Mouse (Mus musculus): ENCODE measurements around the gene Klhl29. TPM values are rescaled to one million over a fixed set of nuclear protein-coding genes. Genes with fewer than 3 reads are reported as not detected.
A peak's percentile ranks its signal among the peaks of the same experiment; 100 is the strongest.

The Klhl29 gene
- polyA plus RNA-seq, 1 experiment from 2014 or later = 0.64 TPM

DNA sequence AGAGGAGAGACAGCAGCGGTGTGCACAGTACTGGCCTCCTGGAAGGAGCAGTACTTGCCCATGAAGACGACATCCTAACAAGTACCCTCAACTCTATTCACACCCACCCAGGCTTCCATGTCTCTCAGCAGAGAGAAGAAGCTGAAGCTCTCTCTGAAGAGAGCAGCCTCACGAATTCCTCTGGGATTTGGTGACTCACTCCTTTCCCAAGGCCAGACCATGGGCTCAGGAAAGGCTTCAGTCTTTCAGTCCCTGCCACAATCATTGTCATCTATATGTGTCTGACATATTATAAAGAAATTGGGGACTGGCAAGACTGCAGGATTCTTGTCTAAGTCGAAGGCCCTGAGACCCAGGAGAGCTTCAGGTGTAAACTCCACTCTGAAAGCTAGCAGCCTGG lies 213.9 kb downstream of the Klhl29 start:
- no peak overlapping the region for H3K9ac ChIP-seq (ENCODE audit: low read length)
- no peaks in the 10 kb centered on the region for H3K36me3 ChIP-seq (ENCODE audit: control insufficient read depth, insufficient read depth, low read length)
- 84% methylated on average over 4 of the region's 4 CpGs for WGBS
- no peaks in the 10 kb centered on the region for H3K4me1 ChIP-seq (replicated peaks; ENCODE audit: control insufficient read depth, insufficient read depth)
- no peak overlapping the region for H3K27ac ChIP-seq (replicated peaks)
- DNase-seq (ENCODE audit: low spot score) = no peak
- H3K27me3 ChIP-seq (ENCODE audit: control insufficient read depth, insufficient read depth, low read length) = no peaks in the 10 kb centered on the region
- no peak overlapping the region for H3K4me3 ChIP-seq (ENCODE audit: low read depth, low read length)
- TF ChIP-seq EP300 (optimal IDR thresholded peaks at IDR 0.05) (no peak), CTCF (IDR thresholded peaks at IDR 0.05; ENCODE audit: low read depth) (no peak)
- no peaks in the 10 kb centered on the region for H3K9me3 ChIP-seq (ENCODE audit: control insufficient read depth, low read length)
- no peak overlapping the region for H3K4me2 ChIP-seq (replicated peaks; ENCODE audit: low read depth)
- ATAC-seq (ENCODE audit: low FRiP score, low TSS enrichment) = no peak

DNA sequence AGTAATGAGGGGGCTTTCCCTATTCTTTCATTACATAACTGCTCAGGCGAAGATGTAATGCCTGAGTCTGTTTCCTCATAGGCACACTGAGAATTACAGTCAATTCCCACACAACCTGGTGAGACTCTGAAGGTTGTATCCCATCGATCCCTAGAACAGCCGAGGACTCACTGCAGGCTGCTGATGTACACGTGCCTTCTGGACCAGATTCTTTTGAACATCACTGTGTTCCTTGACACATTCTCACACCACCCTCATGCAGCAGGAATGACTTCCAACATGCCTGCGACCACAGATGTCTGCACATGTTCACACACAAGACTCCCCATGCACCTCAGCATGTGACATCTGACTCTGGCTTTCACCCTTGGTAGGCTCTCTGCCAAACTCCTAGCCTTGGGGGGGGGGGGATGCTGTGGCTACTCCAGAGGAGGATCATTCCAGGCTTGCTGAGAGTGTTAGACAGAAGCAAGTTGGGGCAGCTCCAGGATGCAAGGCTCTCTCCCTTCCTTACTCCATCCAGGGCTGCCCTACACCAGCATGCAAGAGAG lies 217.5 kb downstream of the Klhl29 start:
- 79% methylated on average over 5 of the region's 5 CpGs for WGBS
- H3K4me3 ChIP-seq (ENCODE audit: low read depth, low read length) = no peak overlapping the region
- no peaks in the 10 kb centered on the region for H3K27me3 ChIP-seq (ENCODE audit: control insufficient read depth, insufficient read depth, low read length)
- H3K4me2 ChIP-seq (replicated peaks; ENCODE audit: low read depth) = no peak overlapping the region
- H3K9me3 ChIP-seq (ENCODE audit: control insufficient read depth, low read length) = no peaks in the 10 kb centered on the region
- no peak overlapping the region for H3K9ac ChIP-seq (ENCODE audit: low read length)
- no peak for ATAC-seq (ENCODE audit: low FRiP score, low TSS enrichment)
- DNase-seq (ENCODE audit: low spot score) = no peak
- no peak overlapping the region for H3K27ac ChIP-seq (replicated peaks)
- TF ChIP-seq EP300 (optimal IDR thresholded peaks at IDR 0.05) (no peak), CTCF (IDR thresholded peaks at IDR 0.05; ENCODE audit: low read depth) (no peak)
- H3K36me3 ChIP-seq (ENCODE audit: control insufficient read depth, insufficient read depth, low read length) = no peaks in the 10 kb centered on the region
- H3K4me1 ChIP-seq (replicated peaks; ENCODE audit: control insufficient read depth, insufficient read depth) = no peaks in the 10 kb centered on the region

DNA sequence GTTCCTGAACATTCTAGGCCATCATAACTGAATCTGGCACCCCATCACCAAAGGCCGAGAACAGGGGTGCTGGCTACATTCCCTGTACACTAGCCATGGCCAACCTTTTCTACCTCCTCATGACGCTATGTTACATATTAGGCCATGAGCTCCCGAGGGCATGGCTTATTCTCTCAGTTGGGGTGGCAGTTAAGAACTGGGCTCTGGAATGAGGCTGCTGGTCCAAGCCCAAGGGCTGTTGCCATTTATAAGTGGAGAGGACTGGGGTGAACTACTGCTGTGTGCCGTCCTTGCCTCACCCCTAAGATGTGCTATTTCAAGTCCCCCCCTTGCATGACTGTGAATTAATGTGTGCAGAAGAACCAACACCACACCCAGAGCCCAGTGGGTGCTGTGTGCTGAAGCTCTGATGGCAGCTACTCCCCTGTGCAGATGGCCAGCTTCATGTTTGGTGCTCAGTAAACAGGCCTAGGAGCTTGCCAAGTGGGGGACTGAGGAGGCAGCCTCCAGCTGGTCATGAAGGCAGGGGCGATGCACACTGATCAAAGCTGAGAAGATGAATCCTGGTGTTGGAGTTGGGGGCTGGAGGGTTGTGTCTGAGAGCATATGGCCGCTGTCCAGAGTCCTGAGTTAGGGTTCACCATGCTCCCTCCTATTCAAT lies 218.3 kb downstream of the Klhl29 start:
- DNase-seq (ENCODE audit: low spot score) = no peak
- Histone ChIP-seq H3K4me3 (ENCODE audit: low read depth, low read length) (no peak overlapping the region), H3K9me3 (ENCODE audit: control insufficient read depth, low read length) (no peaks in the 10 kb centered on the region), H3K4me1 (replicated peaks; ENCODE audit: control insufficient read depth, insufficient read depth) (no peaks in the 10 kb centered on the region), H3K27ac (replicated peaks) (no peak overlapping the region), H3K27me3 (ENCODE audit: control insufficient read depth, insufficient read depth, low read length) (no peaks in the 10 kb centered on the region), H3K9ac (ENCODE audit: low read length) (no peak overlapping the region), H3K36me3 (ENCODE audit: control insufficient read depth, insufficient read depth, low read length) (no peaks in the 10 kb centered on the region), H3K4me2 (replicated peaks; ENCODE audit: low read depth) (no peak overlapping the region)
- ATAC-seq (ENCODE audit: low FRiP score, low TSS enrichment) = no peak
- WGBS = 80% methylated on average over 6 of the region's 6 CpGs
- TF ChIP-seq EP300 (optimal IDR thresholded peaks at IDR 0.05) = no peak

DNA sequence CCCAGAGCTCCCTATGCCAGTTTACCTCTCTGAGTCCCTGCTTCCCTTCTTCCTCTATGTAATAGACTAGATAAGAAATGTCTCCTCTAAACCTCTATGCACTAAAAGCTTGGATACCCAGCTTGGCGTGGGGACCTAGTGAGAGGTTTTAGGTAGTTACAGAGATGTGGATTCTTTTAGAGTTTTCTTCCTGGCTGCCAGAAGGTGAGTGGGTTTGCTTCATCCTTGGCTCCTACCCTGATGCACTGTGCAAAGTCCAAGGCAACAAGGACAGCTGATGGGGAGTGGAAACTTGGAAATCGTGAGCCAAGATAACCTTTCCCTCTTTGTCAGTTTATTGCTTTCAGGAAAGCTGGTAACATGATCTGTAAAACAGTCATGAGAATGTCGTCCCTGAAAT lies 220.3 kb downstream of the Klhl29 start:
- no peaks in the 10 kb centered on the region for H3K36me3 ChIP-seq (ENCODE audit: control insufficient read depth, insufficient read depth, low read length)
- H3K4me3 ChIP-seq (ENCODE audit: low read depth, low read length) = no peak overlapping the region
- 67% methylated on average over 3 of the region's 3 CpGs for WGBS
- no peak for TF ChIP-seq CTCF (IDR thresholded peaks at IDR 0.05; ENCODE audit: low read depth)
- no peak for TF ChIP-seq EP300 (optimal IDR thresholded peaks at IDR 0.05)
- H3K27ac ChIP-seq (replicated peaks) = no peak overlapping the region
- H3K9ac ChIP-seq (ENCODE audit: low read length) = no peak overlapping the region
- no peaks in the 10 kb centered on the region for H3K4me1 ChIP-seq (replicated peaks; ENCODE audit: control insufficient read depth, insufficient read depth)
- no peaks in the 10 kb centered on the region for H3K27me3 ChIP-seq (ENCODE audit: control insufficient read depth, insufficient read depth, low read length)
- ATAC-seq (ENCODE audit: low FRiP score, low TSS enrichment) (no peak), DNase-seq (ENCODE audit: low spot score) (no peak)
- H3K4me2 ChIP-seq (replicated peaks; ENCODE audit: low read depth) = no peak overlapping the region
- H3K9me3 ChIP-seq (ENCODE audit: control insufficient read depth, low read length) = no peaks in the 10 kb centered on the region

DNA sequence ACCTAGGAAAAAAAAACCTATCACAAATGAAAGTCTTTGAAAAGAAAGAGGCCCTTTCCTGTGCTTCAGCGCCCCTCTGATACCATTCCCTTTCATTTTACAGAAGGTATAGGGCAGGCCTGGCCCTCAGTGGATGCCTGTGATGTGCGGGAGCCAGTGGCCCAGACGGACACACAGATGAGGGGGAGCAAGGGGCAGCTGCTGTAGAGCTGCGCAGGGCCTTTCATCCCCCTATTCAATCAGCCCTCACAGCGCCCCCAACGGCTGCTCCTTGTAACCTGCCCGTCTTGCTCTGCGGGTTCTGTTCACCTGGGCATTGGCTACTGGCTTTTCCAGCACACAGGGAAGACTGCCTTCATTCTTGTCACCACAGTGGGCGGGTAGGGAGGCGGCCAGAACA lies 223.6 kb downstream of the Klhl29 start:
- H3K27ac ChIP-seq (replicated peaks) = no peak overlapping the region
- no peaks in the 10 kb centered on the region for H3K4me1 ChIP-seq (replicated peaks; ENCODE audit: control insufficient read depth, insufficient read depth)
- TF ChIP-seq CTCF (IDR thresholded peaks at IDR 0.05; ENCODE audit: low read depth) (peak; percentile 57), EP300 (optimal IDR thresholded peaks at IDR 0.05) (no peak)
- peak; percentile 62 for DNase-seq (ENCODE audit: low spot score)
- H3K27me3 ChIP-seq (ENCODE audit: control insufficient read depth, insufficient read depth, low read length) = no peaks in the 10 kb centered on the region
- H3K36me3 ChIP-seq (ENCODE audit: control insufficient read depth, insufficient read depth, low read length) = no peaks in the 10 kb centered on the region
- H3K4me2 ChIP-seq (replicated peaks; ENCODE audit: low read depth) = no peak overlapping the region
- ATAC-seq (ENCODE audit: low FRiP score, low TSS enrichment) = no peak
- WGBS = 40% methylated on average over 10 of the region's 10 CpGs
- H3K9ac ChIP-seq (ENCODE audit: low read length) = no peak overlapping the region
- no peaks in the 10 kb centered on the region for H3K9me3 ChIP-seq (ENCODE audit: control insufficient read depth, low read length)
- no peak overlapping the region for H3K4me3 ChIP-seq (ENCODE audit: low read depth, low read length)

DNA sequence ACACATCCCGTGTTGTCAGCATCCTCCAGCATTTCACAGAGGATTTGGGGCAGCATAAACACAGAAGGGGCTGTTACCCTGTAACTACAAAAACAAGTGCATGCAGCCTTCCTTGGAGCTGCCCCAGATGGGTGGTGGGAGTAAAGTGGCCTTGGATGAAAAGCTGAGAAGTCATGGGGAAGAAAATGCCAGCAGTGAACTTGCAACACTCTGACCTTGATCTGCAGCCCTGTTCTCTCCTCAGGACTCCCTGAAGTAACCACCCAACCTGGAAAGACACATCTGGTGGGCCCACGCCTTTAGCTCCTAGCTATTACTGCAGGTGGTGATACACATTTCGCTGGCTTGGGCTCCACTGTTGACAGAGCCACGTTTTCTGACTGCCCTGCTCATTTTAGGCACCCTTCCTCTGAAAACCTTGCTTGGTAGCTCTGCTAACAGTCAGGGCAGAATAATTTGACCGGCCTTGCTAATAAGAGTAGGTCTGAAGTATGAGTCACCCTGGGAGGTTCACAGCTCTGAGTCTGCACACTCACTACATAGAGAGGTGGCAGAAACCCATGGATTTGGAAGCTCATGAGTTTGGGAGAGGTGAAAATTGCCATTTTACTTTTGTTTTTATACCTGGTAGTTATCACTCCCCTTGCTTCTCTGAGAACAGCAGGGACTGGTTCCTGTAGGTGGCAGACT lies 228.0 kb downstream of the Klhl29 start:
- no peak for ATAC-seq (ENCODE audit: low FRiP score, low TSS enrichment)

More for the DNA sequence above, 228.0 kb downstream of the Klhl29 start:
- Histone ChIP-seq H3K4me2 (replicated peaks; ENCODE audit: low read depth) (no peak overlapping the region), H3K9me3 (ENCODE audit: control insufficient read depth, low read length) (no peaks in the 10 kb centered on the region), H3K36me3 (ENCODE audit: control insufficient read depth, insufficient read depth, low read length) (no peaks in the 10 kb centered on the region), H3K4me3 (ENCODE audit: low read depth, low read length) (no peak overlapping the region), H3K27ac (replicated peaks) (no peak overlapping the region), H3K4me1 (replicated peaks; ENCODE audit: control insufficient read depth, insufficient read depth) (no peaks in the 10 kb centered on the region), H3K27me3 (ENCODE audit: control insufficient read depth, insufficient read depth, low read length) (no peaks in the 10 kb centered on the region), H3K9ac (ENCODE audit: low read length) (no peak overlapping the region)
- DNase-seq (ENCODE audit: low spot score) = no peak
- TF ChIP-seq EP300 (optimal IDR thresholded peaks at IDR 0.05) (no peak), CTCF (IDR thresholded peaks at IDR 0.05; ENCODE audit: low read depth) (0 out of 2 replicates have a peak, but pooled peaks have one; percentile 4)
- WGBS = 49% methylated on average over 5 of the region's 5 CpGs
